Mouse (Mus musculus) stomach, embryonic 14.5 days (tissue): ENCODE measurements around the gene Prr23a1. TPM values are rescaled to one million over a fixed set of nuclear protein-coding genes. Genes with fewer than 3 reads are reported as not detected.
"Not testable (repeated sequence)": the region's sequence is repeated elsewhere in the genome, so short reads cannot be mapped to it uniquely, and the experiment has no call there.

Experiments used
- ATAC-seq: fragments of 200-750 bp; cut with Nextera tagmentation; 2 replicates; pipeline ENCODE4 v1.8.0; 2017; ENCODE audit warnings: low read depth, moderate TSS enrichment; ENCODE audit not compliant: insufficient number of reproducible peaks, insufficient read depth, low FRiP score
- H3K27ac ChIP-seq: fragments of 300-500 bp; sonication (generic); 2 replicates; pipeline ENCODE4 v1.5.1; 2014; ENCODE audit warnings: mild to moderate bottlenecking, low read length, moderate library complexity, mixed read lengths
- H3K27me3 ChIP-seq: fragments of 300-500 bp; sonication (generic); 2 replicates; pipeline ENCODE4 v1.6.1; 2014; ENCODE audit warnings: low read length, control low read depth, mixed read lengths; ENCODE audit not compliant: control insufficient read depth, insufficient read depth
- H3K36me3 ChIP-seq: fragments of 300-500 bp; sonication (generic); 2 replicates; pipeline ENCODE4 v1.6.1; 2014; ENCODE audit warnings: mild to moderate bottlenecking, control low read depth, low read length, moderate library complexity, mixed read lengths; ENCODE audit not compliant: control insufficient read depth, insufficient read depth
- H3K4me1 ChIP-seq: fragments of 300-500 bp; sonication (generic); 2 replicates; pipeline ENCODE4 v1.6.1; 2014; ENCODE audit warnings: low read length, control low read depth, mixed read lengths; ENCODE audit not compliant: control insufficient read depth, insufficient read depth
- H3K4me2 ChIP-seq: fragments of 300-500 bp; sonication (generic); replicated peaks from 2 replicates; pipeline ENCODE4 v1.6.1; 2014; ENCODE audit warnings: low read depth, low read length, control low read depth
- H3K4me3 ChIP-seq: fragments of 300-500 bp; sonication (generic); 2 replicates; pipeline ENCODE4 v1.5.1; 2014; ENCODE audit warnings: low read depth, low read length, control low read depth
- H3K9ac ChIP-seq: fragments of 300-500 bp; sonication (generic); replicated peaks from 2 replicates; pipeline ENCODE4 v1.6.1; 2014; ENCODE audit warnings: low read depth, mild to moderate bottlenecking, control low read depth, low read length, moderate library complexity, mixed read lengths
- H3K9me3 ChIP-seq: fragments of 300-500 bp; sonication (generic); 2 replicates; pipeline ENCODE4 v1.6.1; 2016; ENCODE audit warnings: low read depth, low read length, control low read depth; ENCODE audit not compliant: control insufficient read depth
- WGBS: fragments of 180-500 bp; shearing (Covaris S2); extraction: QIAGEN DNeasy Blood & Tissue Kit; methylation state at CpG from one replicate; pipeline ENCODE4 v1.1.7; 2014; 5-methylcytosine and 5-hydroxymethylcytosine counted together
- polyA plus RNA-seq: library from polyadenylated mRNA; unstranded; fragments of >200 nt; fragmentation: Nextera tagmentation; extraction: Ambion mirVana; gene quantifications from 2 replicates; pipeline ENCODE4 v1.2.1, GENCODE M21; 2014

Prr23a1 gene
- not detected in 2 replicates for polyA plus RNA-seq

DNA sequence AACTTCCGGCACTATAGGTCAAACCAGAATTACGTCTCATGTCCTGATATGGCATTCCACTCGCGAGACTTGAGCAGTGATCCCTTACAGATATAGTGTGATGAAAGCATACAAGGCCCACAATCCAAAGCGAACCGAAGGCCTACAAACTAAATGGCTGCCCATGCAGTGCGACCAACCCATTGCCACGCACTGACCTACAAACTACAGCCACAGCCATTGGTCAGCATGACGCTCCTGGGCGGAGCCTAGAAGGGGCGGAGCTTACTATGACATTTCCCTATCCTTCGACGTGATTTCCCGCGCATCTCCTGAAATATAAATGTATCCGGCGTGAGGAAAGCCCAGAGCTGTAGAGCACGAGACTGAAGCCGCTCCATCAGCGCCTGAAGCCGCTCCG is at the start of gene Prr23a1:
Gene Prr23a1, plus strand, starts transcription at position 387 of the 400 bp plus-strand sequence.
- no peaks in the 10 kb centered on the region for H3K4me1 ChIP-seq
- no peak for ATAC-seq
- no peaks in the 10 kb centered on the region for H3K36me3 ChIP-seq
- H3K4me3 ChIP-seq: no peak within 1 kb of the TSS
- no peak within 1 kb of the TSS for H3K27ac ChIP-seq
- no peak within 1 kb of the TSS for H3K4me2 ChIP-seq
- no peaks in the 10 kb centered on the region for H3K27me3 ChIP-seq
- H3K9me3 ChIP-seq: peaks cover 7% of the 10 kb centered on the region; the same call in 1 of the 2 replicates
- WGBS: 57% methylated on average over 22 of the region's 22 CpGs
- H3K9ac ChIP-seq: no peak within 1 kb of the TSS

- H3K4me2 ChIP-seq: no peak overlapping the region
- no peak overlapping the region for H3K9ac ChIP-seq
- H3K36me3 ChIP-seq: no peaks in the 10 kb centered on the region
- H3K9me3 ChIP-seq: no peaks in the 10 kb centered on the region
- WGBS: 63% methylated on average over 1 of the region's 1 CpGs
- no peak overlapping the region for H3K27ac ChIP-seq
- no peaks in the 10 kb centered on the region for H3K4me1 ChIP-seq
- no peaks in the 10 kb centered on the region for H3K27me3 ChIP-seq
- H3K4me3 ChIP-seq: no peak overlapping the region
- ATAC-seq: no peak
Observed at GRCm38 (mm10) chr9:98799021-98799420, 43.3 kb upstream of the Prr23a1 start.

DNA sequence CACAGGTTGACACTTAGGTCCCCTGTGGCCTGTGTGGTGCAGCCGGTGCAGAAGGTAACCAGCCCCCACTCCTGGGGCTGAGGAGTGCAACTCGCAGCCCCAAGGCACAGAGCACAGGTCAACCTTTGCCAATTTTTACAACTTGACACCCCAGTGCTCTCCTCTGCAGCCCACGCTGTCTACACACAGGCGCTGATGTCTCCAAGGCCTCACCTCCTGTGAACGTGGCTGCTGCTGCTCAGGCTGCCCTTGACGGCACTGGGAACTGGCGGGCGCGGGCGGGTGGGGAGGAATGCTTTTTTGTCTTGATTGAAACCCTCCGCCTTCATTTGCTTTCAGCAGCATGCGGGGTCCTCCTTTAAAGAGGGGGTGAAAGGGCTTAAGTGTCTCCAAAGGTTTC is 38.3 kb upstream of the Prr23a1 start:
- Histone ChIP-seq H3K36me3 (no peaks in the 10 kb centered on the region), H3K4me1 (no peaks in the 10 kb centered on the region), H3K27ac (no peak overlapping the region), H3K27me3 (no peaks in the 10 kb centered on the region), H3K4me3 (no peak overlapping the region), H3K9ac (no peak overlapping the region), H3K9me3 (no peaks in the 10 kb centered on the region), H3K4me2 (no peak overlapping the region)
- no peak for ATAC-seq
- 61% methylated on average over 12 of the region's 12 CpGs for WGBS

- no peaks in the 10 kb centered on the region for H3K9me3 ChIP-seq
- no peak overlapping the region for H3K4me3 ChIP-seq
- H3K4me1 ChIP-seq: no peaks in the 10 kb centered on the region
- no peaks in the 10 kb centered on the region for H3K27me3 ChIP-seq
- no peaks in the 10 kb centered on the region for H3K36me3 ChIP-seq
- ATAC-seq: no peak
- H3K27ac ChIP-seq: no peak overlapping the region
- no peak overlapping the region for H3K4me2 ChIP-seq
- 56% methylated on average over 15 of the region's 15 CpGs for WGBS
- no peak overlapping the region for H3K9ac ChIP-seq
Observed at GRCm38 (mm10) chr9:98805511-98805910, 36.8 kb upstream of the Prr23a1 start.

DNA sequence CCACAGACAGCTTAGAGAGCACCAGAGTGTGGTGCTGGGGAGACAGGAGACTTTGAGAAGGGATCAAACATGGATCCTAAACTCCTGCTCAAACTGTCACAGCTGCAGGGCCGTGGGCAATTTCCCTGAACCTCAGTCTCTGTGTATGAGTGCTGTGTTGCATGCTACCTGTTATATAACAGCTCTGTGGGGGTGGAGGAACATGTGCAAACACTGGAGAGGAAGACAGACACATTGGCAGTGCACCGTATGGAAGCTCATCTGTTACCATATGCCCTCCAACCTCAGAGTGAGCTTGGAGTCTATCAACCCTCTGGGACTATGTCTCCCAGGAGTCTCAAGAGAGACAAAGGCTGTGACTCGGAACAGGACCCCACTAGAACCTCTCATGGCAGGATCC is 36.4 kb upstream of the Prr23a1 start:
- Histone ChIP-seq H3K36me3 (no peaks in the 10 kb centered on the region), H3K4me1 (no peaks in the 10 kb centered on the region), H3K9ac (no peak overlapping the region), H3K4me3 (no peak overlapping the region), H3K27ac (no peak overlapping the region), H3K4me2 (no peak overlapping the region), H3K27me3 (no peaks in the 10 kb centered on the region), H3K9me3 (no peaks in the 10 kb centered on the region)
- WGBS: 83% methylated on average over 3 of the region's 3 CpGs
- ATAC-seq: no peak

GRCm38 (mm10) chr9:98807631-98808030 is 34.7 kb upstream of the Prr23a1 start:
- 85% methylated on average over 8 of the region's 8 CpGs for WGBS
- Histone ChIP-seq H3K4me3 (no peak overlapping the region), H3K9ac (no peak overlapping the region), H3K9me3 (no peaks in the 10 kb centered on the region), H3K4me1 (no peaks in the 10 kb centered on the region), H3K4me2 (no peak overlapping the region), H3K27ac (no peak overlapping the region), H3K27me3 (no peaks in the 10 kb centered on the region), H3K36me3 (no peaks in the 10 kb centered on the region)
- no peak for ATAC-seq

- H3K27ac ChIP-seq, H3K9me3 ChIP-seq, ATAC-seq, H3K9ac ChIP-seq, H3K4me3 ChIP-seq, H3K4me2 ChIP-seq, H3K27me3 ChIP-seq, H3K4me1 ChIP-seq, H3K36me3 ChIP-seq: not testable (repeated sequence)
- WGBS: 64% methylated on average over 2 of the region's 2 CpGs
Observed at GRCm38 (mm10) chr9:98809526-98809925, 32.8 kb upstream of the Prr23a1 start.

- Histone ChIP-seq H3K9ac (no peak overlapping the region), H3K4me1 (no peaks in the 10 kb centered on the region), H3K4me3 (no peak overlapping the region), H3K36me3 (no peaks in the 10 kb centered on the region), H3K4me2 (no peak overlapping the region), H3K27ac (no peak overlapping the region), H3K27me3 (no peaks in the 10 kb centered on the region), H3K9me3 (no peaks in the 10 kb centered on the region)
- WGBS: 57% methylated on average over 3 of the region's 3 CpGs
- ATAC-seq: no peak
Observed at GRCm38 (mm10) chr9:98816066-98816465, 26.2 kb upstream of the Prr23a1 start.

DNA sequence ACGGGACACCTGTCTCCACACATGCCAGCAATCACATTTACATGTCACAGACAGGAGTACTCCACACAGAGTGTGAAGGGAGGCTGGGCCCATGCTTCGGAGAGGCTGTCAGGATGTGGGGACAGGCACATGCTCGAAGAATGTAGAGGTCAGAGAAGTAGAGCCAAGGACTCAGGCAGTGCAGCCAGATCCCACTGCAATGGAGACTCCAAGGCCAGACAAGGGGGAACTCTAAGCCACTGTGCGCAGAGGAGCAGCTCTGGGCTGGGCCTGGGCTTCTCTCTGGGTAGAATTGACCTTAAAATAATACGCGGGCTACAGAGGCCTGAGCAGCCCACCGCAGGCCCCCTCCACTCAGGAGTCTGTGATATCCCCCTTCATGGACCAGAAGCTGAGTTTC is 24.7 kb upstream of the Prr23a1 start:
- H3K9ac ChIP-seq: no peak overlapping the region
- WGBS: 79% methylated on average over 7 of the region's 7 CpGs
- no peak for ATAC-seq
- no peaks in the 10 kb centered on the region for H3K4me1 ChIP-seq
- no peaks in the 10 kb centered on the region for H3K27me3 ChIP-seq
- no peak overlapping the region for H3K4me2 ChIP-seq
- H3K27ac ChIP-seq: no peak overlapping the region
- no peaks in the 10 kb centered on the region for H3K9me3 ChIP-seq
- no peak overlapping the region for H3K4me3 ChIP-seq
- no peaks in the 10 kb centered on the region for H3K36me3 ChIP-seq
